Mouse (Mus musculus) liver, adult (tissue): ENCODE results near the gene Cyp19a1.

Source experiments
- GATA4 ChIP-seq: IDR thresholded peaks from 2 replicates; pipeline ENCODE4 v1.6.1; 2014; ENCODE audit warnings: mild to moderate bottlenecking, low read length; ENCODE audit not compliant: insufficient replicate concordance

Cyp19a1 gene

DNA sequence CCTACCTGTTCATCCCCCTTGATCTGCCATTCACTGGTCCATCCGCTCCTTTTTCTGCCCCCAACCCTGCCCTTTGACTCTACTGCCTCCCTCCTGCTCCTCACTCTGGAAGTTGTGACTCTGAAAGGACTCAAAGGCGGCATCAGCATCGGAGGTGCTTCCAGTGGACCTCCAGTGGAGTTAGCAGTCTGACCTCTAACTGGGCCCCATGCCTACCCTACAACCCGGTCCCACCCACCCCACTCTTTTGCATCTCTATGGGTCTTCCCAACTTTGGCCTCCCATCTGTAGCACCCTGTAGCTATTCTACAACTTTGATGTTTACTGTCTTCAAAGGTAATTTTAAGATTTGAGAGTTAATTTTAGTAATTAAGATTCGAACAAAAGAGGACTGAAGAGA lies 51.4 kb downstream of the Cyp19a1 start:
- TF ChIP-seq GATA4: no peak

GRCm38 (mm10) chr9:54214881-54215280 lies 53.0 kb downstream of the Cyp19a1 start:
- no peak for TF ChIP-seq GATA4

- TF ChIP-seq GATA4: no peak
Observed at GRCm38 (mm10) chr9:54194790-54195189, 73.1 kb downstream of the Cyp19a1 start.

DNA sequence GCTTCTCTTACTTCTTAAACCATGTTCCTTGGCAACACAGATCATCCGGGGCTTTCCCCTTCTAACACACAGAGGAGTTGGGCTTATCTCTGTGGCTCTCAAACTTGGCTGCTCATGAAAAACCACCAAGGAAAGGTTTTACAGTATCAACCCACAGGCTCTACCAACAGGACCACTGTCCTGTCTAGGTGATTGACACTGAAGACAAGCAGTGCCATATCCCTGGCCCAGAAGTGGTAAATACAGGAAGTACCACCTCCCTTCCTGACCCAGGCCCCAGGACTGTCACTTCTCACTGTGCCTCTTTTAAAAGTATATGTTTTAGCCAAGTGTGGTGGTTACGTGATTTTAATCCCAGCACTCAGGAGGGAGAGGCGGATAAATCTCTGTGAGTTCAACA lies 76.5 kb downstream of the Cyp19a1 start:
- TF ChIP-seq GATA4: no peak

DNA sequence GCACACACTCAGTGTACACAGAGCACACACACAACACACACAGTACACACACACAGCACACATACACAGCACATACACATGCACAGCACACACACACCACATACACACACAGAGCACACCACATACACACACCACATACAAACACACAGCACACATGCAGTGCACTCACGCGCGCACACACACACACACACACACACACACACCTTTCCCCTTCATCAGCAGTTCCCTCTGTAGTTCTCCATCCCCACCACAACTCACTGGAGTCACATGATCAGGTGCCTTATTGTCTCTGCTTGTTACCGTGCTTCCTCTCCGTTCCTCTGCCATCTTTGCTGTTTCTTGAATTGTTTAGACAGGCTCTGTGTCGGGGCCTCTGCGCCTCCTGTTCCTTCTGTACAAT lies 85.4 kb downstream of the Cyp19a1 start:
- TF ChIP-seq GATA4: no peak

GRCm38 (mm10) chr9:54181330-54181729 lies 86.6 kb downstream of the Cyp19a1 start:
- no peak for TF ChIP-seq GATA4

GRCm38 (mm10) chr9:54180216-54180615 lies 87.7 kb downstream of the Cyp19a1 start:
- TF ChIP-seq GATA4: no peak

GRCm38 (mm10) chr9:54169489-54169888 lies 98.4 kb downstream of the Cyp19a1 start:
- no peak for TF ChIP-seq GATA4

- no peak for TF ChIP-seq GATA4
Observed at GRCm38 (mm10) chr9:54168425-54168824, 99.5 kb downstream of the Cyp19a1 start.

- no peak for TF ChIP-seq GATA4
Observed at GRCm38 (mm10) chr9:54163117-54163516, 104.8 kb downstream of the Cyp19a1 start.

DNA sequence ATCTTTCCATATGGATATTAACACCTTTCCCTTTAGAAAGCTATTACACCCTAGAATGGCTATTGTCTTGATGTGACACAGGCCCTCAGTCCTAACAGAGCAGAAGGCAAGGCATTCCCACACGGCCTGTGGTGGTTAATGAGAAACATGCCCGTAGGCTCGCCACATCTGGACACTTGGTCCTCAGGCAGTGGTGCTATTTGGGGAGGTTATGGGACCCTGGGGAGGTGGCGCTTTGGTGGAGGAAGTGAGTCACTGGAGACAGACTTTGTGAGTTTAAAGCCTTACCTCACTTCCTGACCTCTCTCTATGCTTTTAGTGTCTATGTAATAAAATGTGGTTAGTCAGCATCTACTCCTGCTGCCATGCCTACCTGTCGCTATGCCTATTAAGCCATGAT lies 114.2 kb downstream of the Cyp19a1 start:
- TF ChIP-seq GATA4: no peak

DNA sequence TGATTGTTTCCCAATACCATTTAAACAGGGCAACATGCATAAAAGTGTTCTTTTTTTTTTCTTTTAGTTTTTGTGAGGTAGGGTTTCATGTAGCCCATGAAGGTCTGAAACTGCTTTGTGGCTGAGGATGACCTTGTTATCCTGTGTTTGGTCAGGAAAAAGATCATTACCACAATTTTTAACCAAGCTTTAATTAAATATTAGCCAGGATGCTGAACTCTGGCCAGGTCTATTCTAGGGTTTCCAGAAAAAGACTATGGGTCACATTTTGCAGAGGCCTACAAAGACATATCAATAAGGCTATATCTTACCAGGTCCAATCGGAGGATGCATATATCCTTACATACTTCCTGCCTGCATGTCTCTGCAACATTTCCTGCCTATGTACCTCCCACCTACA lies 128.7 kb downstream of the Cyp19a1 start:
- TF ChIP-seq GATA4: no peak
